19 mouse cellular contexts compared by ENCODE assay signal in the genomic region with DNA sequence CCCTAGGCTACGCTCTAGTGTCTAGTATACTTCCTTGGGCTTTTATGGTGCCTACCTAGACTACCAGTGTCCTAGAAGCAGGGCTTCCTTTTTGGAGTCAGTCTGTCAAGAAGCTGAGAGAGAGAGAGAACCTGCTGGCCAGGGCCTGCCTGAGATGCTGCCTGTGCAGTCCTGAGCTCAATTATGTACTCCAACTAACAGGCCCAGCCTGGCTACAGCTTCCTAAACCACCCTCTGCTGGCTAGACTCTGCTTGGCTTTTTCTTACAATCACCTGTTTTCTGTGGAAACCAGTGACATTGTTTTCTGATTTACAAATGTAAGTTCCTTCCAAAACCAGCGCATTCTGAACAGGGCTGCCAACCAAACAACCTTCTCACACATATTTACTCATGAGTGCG. TPM values are rescaled to one million over a fixed set of nuclear protein-coding genes. Genes with fewer than 3 reads are reported as not detected.
A peak's percentile ranks its signal among the peaks of the same experiment; 100 is the strongest.
DNase-seq lines count a peak whose midpoint lies in the region; ATAC-seq and TF ChIP-seq lines count a peak whose summit lies in the region.
"Had no signal": no experiment of that assay in that cellular context is flagged by ENCODE, and none has a peak within 500 bp of the region (broad histone marks: within the 10 kb centered on the region; RNA-seq: fewer than 3 reads in every experiment).

No protein-coding gene starts in this region.

- DNase-seq in midbrain, embryonic 10.5 days (ENCODE audit: low spot score) = no peak
- DNase-seq in stomach, postnatal 0 days (ENCODE audit: low spot score) = no peak
- DNase-seq in adrenal gland, adult 2 months = no peak
- no peak for DNase-seq in thymus, postnatal 25 days
- DNase-seq: cerebellum, adult 9-10 months; heart, adult 2 months; heart, postnatal 4 days; kidney, adult 2 months; kidney, postnatal 14 days; liver, postnatal 0 days; lung, postnatal 10 days; thymus, adult 2 months had no signal

- no peaks in the 10 kb centered on the region for H3K9me3 ChIP-seq in hindbrain, embryonic 12.5 days (replicated peaks)
- H3K9me3 ChIP-seq in hindbrain, embryonic 16.5 days (ENCODE audit: control insufficient read depth, low read length) = no peaks in the 10 kb centered on the region
- H3K9me3 ChIP-seq in midbrain, embryonic 13.5 days = no peaks in the 10 kb centered on the region
- H3K9me3 ChIP-seq in midbrain, embryonic 10.5 days (replicated peaks) = no peaks in the 10 kb centered on the region
- no peaks in the 10 kb centered on the region for H3K9me3 ChIP-seq in midbrain, embryonic 15.5 days
- no peaks in the 10 kb centered on the region for H3K9me3 ChIP-seq in stomach, postnatal 0 days (ENCODE audit: control insufficient read depth, low read length)
- H3K9me3 ChIP-seq: embryonic facial prominence, embryonic 13.5 days; limb, embryonic 10.5 days; neural tube, embryonic 13.5 days had no signal

- TF ChIP-seq CTCF in stomach, postnatal 0 days (IDR thresholded peaks at IDR 0.05; ENCODE audit: low read depth) = no peak

- 97% methylated on average over 3 of the region's 3 CpGs for WGBS in hindbrain, embryonic 12.5 days
- 95% methylated on average over 3 of the region's 3 CpGs for WGBS in hindbrain, embryonic 16.5 days
- WGBS in midbrain, embryonic 13.5 days = 98% methylated on average over 3 of the region's 3 CpGs
- 89% methylated on average over 3 of the region's 3 CpGs for WGBS in midbrain, embryonic 10.5 days
- WGBS in midbrain, embryonic 15.5 days = 99% methylated on average over 3 of the region's 3 CpGs
- WGBS in stomach, postnatal 0 days = 75% methylated on average over 3 of the region's 3 CpGs

- H3K9ac ChIP-seq in hindbrain, embryonic 12.5 days = no peak overlapping the region
- no peak overlapping the region for H3K9ac ChIP-seq in hindbrain, embryonic 16.5 days (ENCODE audit: low read depth, low read length)
- H3K9ac ChIP-seq in midbrain, embryonic 13.5 days (replicated peaks) = no peak overlapping the region
- H3K9ac ChIP-seq in midbrain, embryonic 15.5 days = no peak overlapping the region
- H3K9ac ChIP-seq in stomach, postnatal 0 days (ENCODE audit: low read length) = no peak overlapping the region
- H3K9ac ChIP-seq: embryonic facial prominence, embryonic 13.5 days; liver, postnatal 0 days; neural tube, embryonic 13.5 days had no signal

- ATAC-seq in hindbrain, embryonic 12.5 days (ENCODE audit: low FRiP score) = no peak
- ATAC-seq in hindbrain, embryonic 16.5 days = no peak
- no peak for ATAC-seq in midbrain, embryonic 13.5 days
- ATAC-seq in midbrain, embryonic 15.5 days (replicated peaks) = no peak
- 0 out of 2 replicates have a peak, but pooled peaks have one; percentile 24 for ATAC-seq in stomach, postnatal 0 days (ENCODE audit: low FRiP score, low TSS enrichment)
- ATAC-seq: liver, postnatal 0 days had no signal

- peak overlapping the region; percentile 40; the same call in 1 of the 2 replicates for H3K27ac ChIP-seq in hindbrain, embryonic 12.5 days
- no peak overlapping the region for H3K27ac ChIP-seq in hindbrain, embryonic 16.5 days (ENCODE audit: low read depth, low read length)
- H3K27ac ChIP-seq in midbrain, embryonic 13.5 days = 0 out of 2 replicates have a peak overlapping the region, but pooled peaks have one; percentile 80
- H3K27ac ChIP-seq in midbrain, embryonic 10.5 days (replicated peaks) = no peak overlapping the region
- peak overlapping the region; percentile 81; the same call in 1 of the 2 replicates for H3K27ac ChIP-seq in midbrain, embryonic 15.5 days
- H3K27ac ChIP-seq in stomach, postnatal 0 days (replicated peaks) = no peak overlapping the region
- H3K27ac ChIP-seq: embryonic facial prominence, embryonic 13.5 days; heart, adult 2 months; limb, embryonic 10.5 days had no signal

- H3K4me1 ChIP-seq in hindbrain, embryonic 12.5 days = peaks cover 14% of the 10 kb centered on the region
- peaks cover 5% of the 10 kb centered on the region; the same call in 1 of the 2 replicates for H3K4me1 ChIP-seq in hindbrain, embryonic 16.5 days (ENCODE audit: control insufficient read depth, insufficient read depth, low read depth, low read length)
- H3K4me1 ChIP-seq in midbrain, embryonic 13.5 days (replicated peaks) = peaks cover 21% of the 10 kb centered on the region
- peaks cover 19% of the 10 kb centered on the region for H3K4me1 ChIP-seq in midbrain, embryonic 10.5 days
- H3K4me1 ChIP-seq in midbrain, embryonic 15.5 days = peaks cover 12% of the 10 kb centered on the region
- H3K4me1 ChIP-seq in stomach, postnatal 0 days (replicated peaks; ENCODE audit: control insufficient read depth, insufficient read depth) = no peaks in the 10 kb centered on the region

- H3K27me3 ChIP-seq in hindbrain, embryonic 12.5 days = no peaks in the 10 kb centered on the region
- H3K27me3 ChIP-seq in hindbrain, embryonic 16.5 days (replicated peaks; ENCODE audit: control insufficient read depth, insufficient read depth, low read length) = no peaks in the 10 kb centered on the region
- no peaks in the 10 kb centered on the region for H3K27me3 ChIP-seq in midbrain, embryonic 13.5 days
- no peaks in the 10 kb centered on the region for H3K27me3 ChIP-seq in midbrain, embryonic 10.5 days (ENCODE audit: low read depth, poor library complexity, severe bottlenecking)
- no peaks in the 10 kb centered on the region for H3K27me3 ChIP-seq in midbrain, embryonic 15.5 days (replicated peaks)
- H3K27me3 ChIP-seq in stomach, postnatal 0 days (ENCODE audit: control insufficient read depth, insufficient read depth, low read length) = no peaks in the 10 kb centered on the region
- H3K27me3 ChIP-seq: embryonic facial prominence, embryonic 13.5 days; neural tube, embryonic 13.5 days had no signal

- H3K4me3 ChIP-seq in hindbrain, embryonic 12.5 days = no peak overlapping the region
- H3K4me3 ChIP-seq in hindbrain, embryonic 16.5 days (ENCODE audit: low read length) = no peak overlapping the region
- H3K4me3 ChIP-seq in midbrain, embryonic 13.5 days (replicated peaks) = no peak overlapping the region
- H3K4me3 ChIP-seq in midbrain, embryonic 10.5 days = no peak overlapping the region
- no peak overlapping the region for H3K4me3 ChIP-seq in midbrain, embryonic 15.5 days
- no peak overlapping the region for H3K4me3 ChIP-seq in stomach, postnatal 0 days (ENCODE audit: low read depth, low read length)
- H3K4me3 ChIP-seq: embryonic facial prominence, embryonic 13.5 days; heart, adult 2 months; limb, embryonic 10.5 days; neural tube, embryonic 13.5 days had no signal

- H3K36me3 ChIP-seq in hindbrain, embryonic 12.5 days = peaks cover 15% of the 10 kb centered on the region
- H3K36me3 ChIP-seq in hindbrain, embryonic 16.5 days (ENCODE audit: control insufficient read depth, insufficient read depth, low read length) = no peaks in the 10 kb centered on the region
- H3K36me3 ChIP-seq in midbrain, embryonic 13.5 days = peaks cover 22% of the 10 kb centered on the region
- peaks cover 30% of the 10 kb centered on the region for H3K36me3 ChIP-seq in midbrain, embryonic 10.5 days
- H3K36me3 ChIP-seq in midbrain, embryonic 15.5 days (replicated peaks) = no peaks in the 10 kb centered on the region
- H3K36me3 ChIP-seq in stomach, postnatal 0 days (ENCODE audit: control insufficient read depth, insufficient read depth, low read length) = peaks cover 3% of the 10 kb centered on the region; the same call in 1 of the 2 replicates

- no peak overlapping the region for H3K4me2 ChIP-seq in hindbrain, embryonic 12.5 days (replicated peaks)
- H3K4me2 ChIP-seq in hindbrain, embryonic 16.5 days (ENCODE audit: low read length) = no peak overlapping the region
- no peak overlapping the region for H3K4me2 ChIP-seq in midbrain, embryonic 13.5 days (replicated peaks)
- no peak overlapping the region for H3K4me2 ChIP-seq in midbrain, embryonic 15.5 days
- H3K4me2 ChIP-seq in stomach, postnatal 0 days (replicated peaks; ENCODE audit: low read depth) = no peak overlapping the region
- H3K4me2 ChIP-seq: embryonic facial prominence, embryonic 13.5 days; neural tube, embryonic 13.5 days had no signal

- no peak for TF ChIP-seq EP300 in stomach, postnatal 0 days (optimal IDR thresholded peaks at IDR 0.05)

RNA-seq across cellular contexts. Expression of a gene that starts 45.3 kb away (rescaled TPM):
- 78.6 and 83.2 TPM in 2 replicates for polyA plus RNA-seq in hindbrain, embryonic 12.5 days (2016; fragmentation: Nextera tagmentation; extraction: Ambion mirVana)
- 94.9 and 99.7 TPM in 2 replicates for polyA plus RNA-seq in hindbrain, embryonic 16.5 days (2015; fragmentation: Nextera tagmentation; extraction: Ambion mirVana)
- 98.1 and 106 TPM in 2 replicates for polyA plus RNA-seq in midbrain, embryonic 13.5 days (2015; fragmentation: Nextera tagmentation; extraction: Ambion mirVana)
- 79.9 and 82.1 TPM in 2 replicates for polyA plus RNA-seq in midbrain, embryonic 10.5 days (2016; fragmentation: Nextera tagmentation; extraction: Ambion mirVana)
- 106 and 114 TPM in 2 replicates for polyA plus RNA-seq in midbrain, embryonic 15.5 days (2015; fragmentation: Nextera tagmentation; extraction: Ambion mirVana)
- polyA plus RNA-seq in stomach, postnatal 0 days (2015; fragmentation: Nextera tagmentation; extraction: Ambion mirVana) = 69.4 and 71.7 TPM in 2 replicates
- 10 to 100 TPM; 55.1 to 64.3 TPM for total RNA-seq in adrenal gland, adult 2 months (2021)
- polyA plus RNA-seq in adrenal gland, adult 2 months (2012; rRNA removed) = 64.6 and 72.8 TPM in 2 replicates

Comparison
In these comparisons a context has a peak if more than half of its experiments do, and no peak if none do; other contexts are left out.
1. H3K27ac ChIP-seq: peak in hindbrain, embryonic 12.5 days (single experiment), midbrain, embryonic 13.5 days (single experiment) and midbrain, embryonic 15.5 days (single experiment); none in hindbrain, embryonic 16.5 days (single experiment), midbrain, embryonic 10.5 days (single experiment) and stomach, postnatal 0 days (single experiment).